Mouse (Mus musculus) intestine, postnatal 0 days (tissue): ENCODE data around the gene Lta. TPM values are rescaled to one million over a fixed set of nuclear protein-coding genes. Genes with fewer than 3 reads are reported as not detected.

Experiments
- ATAC-seq: fragments of 200-750 bp; cut with Nextera tagmentation; 2 replicates; pipeline ENCODE4 v1.8.0; 2017; ENCODE audit warnings: mild to moderate bottlenecking, moderate TSS enrichment, moderate library complexity
- H3K27ac ChIP-seq: fragments of 300-500 bp; sonication (generic); 2 replicates; pipeline ENCODE4 v1.5.1; 2014; ENCODE audit warnings: mild to moderate bottlenecking, low read depth, low read length, moderate library complexity
- H3K27me3 ChIP-seq: fragments of 300-500 bp; sonication (generic); replicated peaks from 2 replicates; pipeline ENCODE4 v1.6.1; 2014; ENCODE audit warnings: low read length, mixed read lengths; ENCODE audit not compliant: control insufficient read depth, insufficient read depth
- H3K36me3 ChIP-seq: fragments of 300-500 bp; sonication (generic); 2 replicates; pipeline ENCODE4 v1.6.1; 2014; ENCODE audit warnings: mild to moderate bottlenecking, moderate library complexity; ENCODE audit not compliant: control insufficient read depth, insufficient read depth
- H3K4me1 ChIP-seq: fragments of 300-500 bp; sonication (generic); replicated peaks from 2 replicates; pipeline ENCODE4 v1.6.1; 2014; ENCODE audit warnings: antibody characterized with exemption, low read length, mixed read lengths; ENCODE audit not compliant: control insufficient read depth, insufficient read depth
- H3K4me2 ChIP-seq: fragments of 300-500 bp; sonication (generic); replicated peaks from 2 replicates; pipeline ENCODE4 v1.6.1; 2014; ENCODE audit warnings: low read depth, mild to moderate bottlenecking, moderate library complexity
- H3K4me3 ChIP-seq: fragments of 300-500 bp; sonication (generic); 2 replicates; pipeline ENCODE4 v1.5.1; 2014; ENCODE audit warnings: low read depth, low read length
- H3K9ac ChIP-seq: fragments of 300-500 bp; sonication (generic); 2 replicates; pipeline ENCODE4 v1.6.1; 2014; ENCODE audit warnings: mild to moderate bottlenecking, low read depth, low read length
- H3K9me3 ChIP-seq: fragments of 300-500 bp; sonication (generic); 2 replicates; pipeline ENCODE4 v1.6.1; 2016; ENCODE audit warnings: mixed run types; ENCODE audit not compliant: control insufficient read depth
- CTCF ChIP-seq: sonication (generic); IDR thresholded peaks from 2 replicates; pipeline ENCODE4 v1.5.1; 2016; ENCODE audit warnings: low read depth, mild to moderate bottlenecking, control low read depth, antibody characterized with exemption, moderate library complexity
- WGBS: fragments of 180-500 bp; shearing (Covaris S2); extraction: QIAGEN DNeasy Blood & Tissue Kit; methylation state at CpG from one replicate; pipeline ENCODE4 v1.1.7; 2014; 5-methylcytosine and 5-hydroxymethylcytosine counted together
- polyA plus RNA-seq: library from polyadenylated mRNA; unstranded; fragments of >200 nt; fragmentation: Nextera tagmentation; extraction: Ambion mirVana; gene quantifications from 2 replicates; pipeline ENCODE4 v1.2.1, GENCODE M21; 2015

The Lta gene
- polyA plus RNA-seq, 1 experiment from 2014 or later: 0.10 TPM

- WGBS: 5% methylated on average over 8 of the region's 8 CpGs
- Histone ChIP-seq H3K36me3 (peaks cover 38% of the 10 kb centered on the region), H3K4me2 (peak overlapping the region; percentile 82), H3K9ac (peak overlapping the region; percentile 98), H3K4me1 (peaks cover 4% of the 10 kb centered on the region; the same call in 1 of the 2 replicates), H3K4me3 (peak overlapping the region; percentile 94), H3K9me3 (no peaks in the 10 kb centered on the region), H3K27me3 (no peaks in the 10 kb centered on the region), H3K27ac (peak overlapping the region; percentile 96)
- TF ChIP-seq CTCF: no peak
- ATAC-seq: no peak
These were observed 41.6 kb downstream of the Lta start for GRCm38 (mm10) chr17:35163326-35164081.

- no peak for TF ChIP-seq CTCF
- Histone ChIP-seq H3K4me3 (peak overlapping the region; percentile 94), H3K36me3 (peaks cover 45% of the 10 kb centered on the region), H3K27ac (no peak overlapping the region), H3K4me2 (peak overlapping the region; percentile 82), H3K9ac (peak overlapping the region; percentile 98), H3K4me1 (peaks cover 4% of the 10 kb centered on the region; the same call in 1 of the 2 replicates), H3K9me3 (no peaks in the 10 kb centered on the region), H3K27me3 (no peaks in the 10 kb centered on the region)
- no peak for ATAC-seq
- 11% methylated on average over 12 of the region's 12 CpGs for WGBS
These were observed 42.4 kb downstream of the Lta start for GRCm38 (mm10) chr17:35162730-35163129.

GRCm38 (mm10) chr17:35162121-35162520 is 43.0 kb downstream of the Lta start:
- no peak for TF ChIP-seq CTCF
- H3K36me3 ChIP-seq: peaks cover 51% of the 10 kb centered on the region
- 66% methylated on average over 14 of the region's 14 CpGs for WGBS

GRCm38 (mm10) chr17:35161421-35161820 is 43.7 kb downstream of the Lta start:
- TF ChIP-seq CTCF: no peak
- Histone ChIP-seq H3K36me3 (peaks cover 58% of the 10 kb centered on the region), H3K9me3 (no peaks in the 10 kb centered on the region), H3K4me3 (no peak overlapping the region), H3K27me3 (no peaks in the 10 kb centered on the region), H3K27ac (no peak overlapping the region), H3K4me1 (peaks cover 4% of the 10 kb centered on the region; the same call in 1 of the 2 replicates), H3K4me2 (no peak overlapping the region), H3K9ac (no peak overlapping the region)
- ATAC-seq: no peak
- 77% methylated on average over 11 of the region's 11 CpGs for WGBS

More at GRCm38 (mm10) chr17:35162121-35162520, 43.0 kb downstream of the Lta start:
- H3K27ac ChIP-seq: no peak overlapping the region
- H3K9ac ChIP-seq: no peak overlapping the region
- no peaks in the 10 kb centered on the region for H3K27me3 ChIP-seq
- peak overlapping the region; percentile 94; the same call in 1 of the 2 replicates for H3K4me3 ChIP-seq
- ATAC-seq: no peak
- peaks cover 4% of the 10 kb centered on the region; the same call in 1 of the 2 replicates for H3K4me1 ChIP-seq
- H3K9me3 ChIP-seq: no peaks in the 10 kb centered on the region
- H3K4me2 ChIP-seq: peak overlapping the region; percentile 82; the same call in 1 of the 2 replicates

- WGBS: 90% methylated on average over 7 of the region's 7 CpGs
- no peak overlapping the region for H3K9ac ChIP-seq
- H3K4me3 ChIP-seq: no peak overlapping the region
- H3K9me3 ChIP-seq: no peaks in the 10 kb centered on the region
- no peak overlapping the region for H3K4me2 ChIP-seq
- no peak overlapping the region for H3K27ac ChIP-seq
- no peak for ATAC-seq
- no peaks in the 10 kb centered on the region for H3K27me3 ChIP-seq
- peaks cover 4% of the 10 kb centered on the region; the same call in 1 of the 2 replicates for H3K4me1 ChIP-seq
- H3K36me3 ChIP-seq: peaks cover 76% of the 10 kb centered on the region
- no peak for TF ChIP-seq CTCF
These were observed 45.5 kb downstream of the Lta start for GRCm38 (mm10) chr17:35159638-35160037.

GRCm38 (mm10) chr17:35158850-35159593 is 46.1 kb downstream of the Lta start:
- no peak for TF ChIP-seq CTCF
- no peak overlapping the region for H3K4me3 ChIP-seq
- WGBS: 92% methylated on average over 16 of the region's 16 CpGs

More at GRCm38 (mm10) chr17:35158850-35159593, 46.1 kb downstream of the Lta start:
- Histone ChIP-seq H3K4me2 (no peak overlapping the region), H3K36me3 (peaks cover 82% of the 10 kb centered on the region), H3K27ac (no peak overlapping the region), H3K4me1 (peaks cover 4% of the 10 kb centered on the region; the same call in 1 of the 2 replicates), H3K27me3 (no peaks in the 10 kb centered on the region), H3K9me3 (no peaks in the 10 kb centered on the region), H3K9ac (no peak overlapping the region)
- ATAC-seq: no peak
